Mouse (Mus musculus): ENCODE data around the gene Farp1. TPM values are rescaled to one million over a fixed set of nuclear protein-coding genes. Genes with fewer than 3 reads are reported as not detected.
"Not testable (repeated sequence)": the region's sequence is repeated elsewhere in the genome, so short reads cannot be mapped to it uniquely, and the experiment has no call there.

Farp1 gene
- total RNA-seq, 2 experiments from 2014 or later, result 17.5 to 27.5 TPM

- no peak for DNase-seq
Observed at GRCm38 (mm10) chr14:121104760-121105329, 69.8 kb downstream of the Farp1 start.

DNA sequence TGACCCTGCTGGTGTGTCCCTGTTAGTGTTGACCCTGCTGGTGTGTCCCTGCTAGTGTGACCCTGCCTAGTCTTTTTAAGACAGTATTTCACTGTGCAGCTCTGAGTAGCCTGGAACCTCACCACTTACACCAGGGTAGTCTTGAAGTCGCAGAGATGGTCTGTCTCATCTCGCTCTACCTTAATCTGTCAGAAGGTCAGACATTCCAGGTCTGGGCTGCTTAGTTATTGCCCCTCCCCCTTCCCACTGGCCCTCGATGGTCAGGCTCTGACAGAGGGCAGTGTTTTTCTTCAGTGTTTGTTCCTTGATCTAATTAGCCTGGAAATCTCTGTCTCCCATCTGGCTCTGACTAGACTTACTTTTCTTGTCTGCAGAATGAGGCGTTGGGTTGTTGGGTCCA is 71.9 kb downstream of the Farp1 start:
- DNase-seq, result no peak

GRCm38 (mm10) chr14:121107707-121108285 is 72.8 kb downstream of the Farp1 start:
- DNase-seq, result no peak

GRCm38 (mm10) chr14:121108439-121109115 is 73.6 kb downstream of the Farp1 start:
- no peak for DNase-seq

DNA sequence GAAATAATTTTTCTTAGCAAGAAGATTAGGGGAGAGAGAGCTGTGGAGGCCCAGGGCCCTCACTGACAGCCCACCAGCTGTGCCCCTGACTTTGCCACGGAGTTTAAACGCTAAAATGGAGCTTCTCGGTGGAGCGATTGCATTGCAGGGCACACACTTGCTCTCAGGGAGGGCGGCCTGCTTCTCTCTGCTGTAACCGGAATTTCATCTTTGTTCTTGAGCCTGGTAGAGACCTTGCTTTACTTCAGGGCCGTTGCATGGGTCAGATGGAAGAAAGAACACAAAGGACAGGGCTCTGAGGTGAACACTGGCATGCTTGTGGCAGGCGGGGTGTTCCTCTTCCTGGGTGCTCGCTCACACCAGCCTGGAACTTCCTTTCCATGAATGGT is 74.1 kb downstream of the Farp1 start:
- no peak for DNase-seq

- DNase-seq, result no peak
Observed at GRCm38 (mm10) chr14:121110492-121111267, 75.7 kb downstream of the Farp1 start.

- no peak for DNase-seq
Observed at GRCm38 (mm10) chr14:121112061-121112460, 77.1 kb downstream of the Farp1 start.

GRCm38 (mm10) chr14:121113785-121114184 is 78.8 kb downstream of the Farp1 start:
- no peak for DNase-seq

DNA sequence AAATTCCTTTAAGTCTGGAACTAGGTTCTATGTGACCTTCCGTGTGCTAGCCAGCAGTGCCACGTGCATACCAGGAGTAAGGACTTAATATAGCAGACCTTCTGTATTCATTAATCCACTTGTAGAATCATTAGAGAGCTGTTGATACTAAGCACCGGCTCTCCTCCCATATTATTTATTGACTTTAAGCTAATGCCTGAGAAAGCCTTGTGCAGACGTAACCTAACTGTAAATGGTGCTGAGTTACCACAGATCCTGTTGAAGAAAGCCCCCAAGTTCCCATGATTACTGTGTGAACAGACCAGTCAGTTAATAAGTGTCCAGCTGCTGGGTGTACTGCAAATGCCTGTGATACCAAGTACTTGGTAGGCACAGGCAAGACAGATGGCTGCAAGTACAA is 81.7 kb downstream of the Farp1 start:
- DNase-seq, result no peak

DNA sequence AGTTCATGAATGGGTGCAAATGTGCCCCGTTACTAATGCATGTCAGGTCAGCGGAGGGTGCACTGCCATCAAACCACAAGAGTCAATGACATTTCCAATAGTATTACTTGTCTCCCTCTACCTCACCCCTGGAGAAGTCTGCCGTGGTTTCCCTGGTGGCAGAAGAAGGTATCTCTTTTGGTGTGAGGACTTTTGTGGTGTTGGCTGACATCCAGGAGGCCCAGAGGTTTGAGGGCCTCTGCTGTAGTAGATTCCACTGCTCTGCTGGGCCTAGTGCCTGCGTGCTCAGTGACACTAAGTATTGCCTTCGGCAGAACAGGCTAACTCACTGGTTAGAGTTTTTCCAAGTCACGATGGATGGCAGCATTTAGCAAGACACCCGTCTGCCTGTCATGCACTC is 83.9 kb downstream of the Farp1 start:
- no peak for DNase-seq

- no peak for DNase-seq
Observed at GRCm38 (mm10) chr14:121121664-121122063, 86.7 kb downstream of the Farp1 start.

- no peak for DNase-seq
Observed at GRCm38 (mm10) chr14:121122852-121123251, 87.9 kb downstream of the Farp1 start.

GRCm38 (mm10) chr14:121124409-121125010 is 89.5 kb downstream of the Farp1 start:
- DNase-seq, result no peak

DNA sequence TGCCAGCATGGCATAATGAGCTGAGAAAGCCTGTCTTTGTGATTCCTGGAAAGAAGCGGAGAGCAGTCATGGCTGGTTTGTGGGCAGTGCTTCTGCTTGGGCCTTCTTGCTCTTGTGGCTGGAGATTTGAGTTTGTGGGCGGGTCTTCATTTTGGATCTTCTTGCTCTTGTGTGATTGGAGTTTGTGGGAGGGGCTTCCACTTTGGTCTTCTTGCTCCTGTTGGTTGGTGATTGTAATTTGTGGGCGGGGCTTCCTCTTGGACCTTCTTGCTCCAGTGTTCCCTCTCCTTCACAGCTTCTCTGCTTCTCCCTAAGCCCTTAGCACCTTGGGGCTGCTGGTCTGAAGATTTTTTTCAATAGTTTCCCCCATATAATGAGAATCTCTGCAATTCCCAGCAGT is 90.7 kb downstream of the Farp1 start:
- no peak for DNase-seq

DNA sequence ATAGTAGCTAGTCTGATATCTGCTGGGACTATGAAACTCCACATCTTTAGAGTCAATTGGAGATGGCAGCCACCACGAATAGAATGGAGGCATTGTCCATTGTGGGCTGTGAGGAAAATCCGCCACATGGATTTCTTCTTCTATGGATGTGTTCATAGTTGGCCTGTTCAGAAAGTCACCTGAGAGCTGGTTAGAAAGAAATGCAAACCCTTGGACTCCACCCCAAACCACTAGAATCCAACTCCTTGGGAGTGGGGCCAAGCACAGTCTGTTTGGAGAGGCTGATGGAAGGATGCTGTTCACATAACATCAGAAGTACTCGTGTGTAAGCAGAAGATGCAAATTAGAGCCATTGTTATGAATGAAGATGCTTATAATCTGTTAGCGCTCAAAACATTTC is 91.3 kb downstream of the Farp1 start:
- no peak for DNase-seq

DNA sequence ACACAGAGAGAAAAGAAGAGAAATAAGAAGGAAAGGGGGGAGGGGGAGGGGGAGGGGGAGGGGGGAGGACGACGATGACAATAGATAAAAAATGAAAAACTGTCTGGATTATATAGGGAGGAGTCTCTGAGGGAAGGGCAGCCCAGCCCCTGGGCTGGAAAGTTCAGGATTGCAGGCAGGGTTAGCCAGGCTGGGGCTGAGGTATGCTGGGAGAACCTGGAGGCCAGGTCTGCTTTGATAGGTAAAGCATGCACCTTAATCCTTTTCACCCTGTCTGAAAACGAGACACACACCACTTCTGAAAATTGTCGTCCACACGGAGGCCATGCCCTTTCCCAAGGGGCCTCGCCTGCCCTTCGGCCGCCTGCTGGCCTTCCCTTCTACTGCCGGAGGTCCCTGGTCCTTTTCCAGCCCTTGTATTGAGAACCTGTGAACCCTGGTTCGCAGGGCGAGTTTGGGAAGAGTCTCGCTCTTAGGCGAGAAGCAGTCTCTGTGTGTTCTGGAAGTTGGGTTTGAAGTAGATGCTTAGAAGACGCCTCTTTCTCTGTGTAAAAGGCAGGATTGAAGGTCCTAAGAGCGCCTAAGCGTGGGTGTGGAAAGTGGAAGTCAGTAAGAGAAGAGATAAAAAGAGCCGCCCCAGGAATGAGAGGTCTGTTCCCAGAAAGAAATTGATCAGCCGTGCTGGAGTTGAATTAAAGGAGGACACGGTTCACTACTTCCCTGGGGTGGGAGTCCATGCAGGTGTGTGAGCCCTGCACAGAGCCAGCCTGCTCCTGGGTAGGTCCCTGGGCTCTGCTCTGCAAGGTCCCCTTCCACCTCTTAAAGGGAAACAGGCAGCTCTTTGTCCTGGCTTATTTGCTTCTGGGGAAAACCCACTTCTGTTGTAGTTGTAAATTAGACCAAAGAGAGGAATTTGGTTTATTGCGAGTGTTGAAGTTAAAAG is 94.1 kb downstream of the Farp1 start:
- no peak for DNase-seq

- DNase-seq, result not testable (repeated sequence)
Observed at GRCm38 (mm10) chr14:121130351-121130750, 95.4 kb downstream of the Farp1 start.

DNA sequence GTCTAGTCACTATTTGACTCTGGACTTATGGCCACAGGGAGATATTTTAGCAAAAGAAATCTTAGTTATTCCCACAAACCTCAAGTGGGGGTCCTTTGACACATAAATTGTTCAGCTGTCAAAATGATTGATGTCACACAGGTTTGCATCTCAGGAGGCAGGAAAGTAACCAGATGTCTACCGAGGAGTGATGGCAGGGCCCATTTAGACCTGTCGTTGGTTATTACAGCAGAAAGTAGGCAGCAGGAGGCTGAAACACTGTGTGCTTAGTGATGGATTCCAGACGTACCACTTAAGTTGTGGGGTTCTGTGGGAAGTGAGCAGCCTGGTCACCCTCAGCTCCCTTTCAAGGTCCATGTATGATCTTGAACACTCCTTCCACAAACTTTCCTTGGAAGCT is 99.4 kb downstream of the Farp1 start:
- no peak for DNase-seq

DNA sequence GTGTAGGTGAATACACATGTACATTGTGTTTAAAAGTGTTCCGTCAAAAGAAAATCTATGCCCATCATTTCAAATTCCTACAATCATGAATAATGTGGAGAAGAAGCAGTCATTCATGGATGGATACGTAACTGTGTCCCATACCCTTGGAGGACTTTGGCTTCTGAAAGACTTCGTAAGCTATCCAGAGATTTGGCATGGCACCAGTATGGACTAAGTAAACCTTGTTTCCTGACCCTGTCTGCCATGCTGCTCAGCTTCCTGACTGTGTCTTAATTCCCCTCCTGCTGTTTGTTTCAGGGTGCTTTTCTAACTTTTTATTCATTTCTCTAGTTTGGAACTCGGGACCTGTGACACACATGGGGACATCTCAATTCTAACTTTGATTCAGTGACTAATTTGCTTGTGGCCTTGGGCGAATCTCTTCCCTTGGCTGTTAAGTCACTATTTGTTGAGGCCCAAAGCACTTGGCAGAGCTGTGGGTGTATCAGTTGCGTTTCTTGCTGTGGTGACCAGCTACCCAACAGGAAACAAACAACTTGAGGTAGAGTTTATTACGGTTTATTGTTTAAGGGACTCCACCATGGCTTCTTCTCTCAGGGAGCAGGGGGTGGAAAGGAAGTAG is 108.9 kb downstream of the Farp1 start:
- no peak for DNase-seq

GRCm38 (mm10) chr14:121144496-121144895 is 109.5 kb downstream of the Farp1 start:
- DNase-seq, result no peak

DNA sequence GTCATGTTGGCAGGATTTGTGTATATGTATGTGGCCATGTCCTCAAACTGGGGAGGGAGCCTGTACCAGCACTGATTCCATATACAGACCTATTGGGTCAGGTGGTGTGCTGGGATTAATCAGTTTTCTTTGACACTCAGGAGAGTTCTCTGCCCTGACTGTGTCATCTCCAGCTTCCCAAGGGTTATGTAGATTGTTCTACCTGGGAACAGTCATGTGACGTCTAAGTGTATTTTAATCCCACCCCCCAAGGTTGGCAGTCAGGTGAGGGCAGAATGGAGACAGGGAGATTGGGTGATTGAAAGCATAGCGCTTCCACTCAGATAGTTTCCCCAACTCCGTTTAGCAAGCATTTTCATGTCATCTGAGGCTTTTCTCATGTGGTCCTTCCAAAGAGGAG is 110.3 kb downstream of the Farp1 start:
- DNase-seq, result no peak
